Mouse (Mus musculus) heart, embryonic 13.5 days (tissue): Measurements from ENCODE around the gene Arl15. TPM values are rescaled to one million over a fixed set of nuclear protein-coding genes. Genes with fewer than 3 reads are reported as not detected.

Experiments
- ATAC-seq: fragments of 200-750 bp; cut with Nextera tagmentation; 2 replicates; pipeline ENCODE4 v1.8.0; 2017; ENCODE audit warnings: moderate TSS enrichment; ENCODE audit not compliant: insufficient number of reproducible peaks, low FRiP score, low TSS enrichment; ENCODE audit errors: extremely low read depth
- H3K27ac ChIP-seq: fragments of 300-500 bp; sonication (generic); replicated peaks from 2 replicates; pipeline ENCODE4 v1.5.1; 2015; ENCODE audit warnings: moderate library complexity, mild to moderate bottlenecking, inconsistent platforms
- H3K27me3 ChIP-seq: fragments of 300-500 bp; sonication (generic); replicated peaks from 2 replicates; pipeline ENCODE4 v1.6.1; 2015; ENCODE audit warnings: mild to moderate bottlenecking, inconsistent platforms
- H3K36me3 ChIP-seq: fragments of 300-500 bp; sonication (generic); 2 replicates; pipeline ENCODE4 v1.6.1; 2015; ENCODE audit warnings: mild to moderate bottlenecking, inconsistent platforms
- H3K4me1 ChIP-seq: fragments of 300-500 bp; sonication (generic); 2 replicates; pipeline ENCODE4 v1.6.1; 2015; ENCODE audit warnings: inconsistent platforms
- H3K4me2 ChIP-seq: fragments of 300-500 bp; sonication (generic); 2 replicates; pipeline ENCODE4 v1.6.1; 2015; ENCODE audit warnings: inconsistent platforms, mild to moderate bottlenecking, moderate library complexity
- H3K4me3 ChIP-seq: fragments of 300-500 bp; sonication (generic); 2 replicates; pipeline ENCODE4 v1.5.1; 2015; ENCODE audit warnings: moderate library complexity, mild to moderate bottlenecking, inconsistent platforms
- H3K9ac ChIP-seq: fragments of 300-500 bp; sonication (generic); 2 replicates; pipeline ENCODE4 v1.6.1; 2015; ENCODE audit warnings: inconsistent platforms, mild to moderate bottlenecking, moderate library complexity
- H3K9me3 ChIP-seq: fragments of 300-500 bp; sonication (generic); 2 replicates; pipeline ENCODE4 v1.6.1; 2016; ENCODE audit warnings: inconsistent platforms
- WGBS: fragments of 180-500 bp; shearing (Covaris S2); methylation state at CpG from one replicate; pipeline ENCODE4 v1.1.7; 2015; ENCODE audit warnings: mixed read lengths; 5-methylcytosine and 5-hydroxymethylcytosine counted together
- polyA plus RNA-seq: library from polyadenylated mRNA; unstranded; fragments of >200 nt; fragmentation: Nextera tagmentation; extraction: Ambion mirVana; gene quantifications from 2 replicates; pipeline ENCODE4 v1.2.1, GENCODE M21; 2015

Arl15 gene
- polyA plus RNA-seq, 1 experiment from 2014 or later, result 6.1 TPM

DNA sequence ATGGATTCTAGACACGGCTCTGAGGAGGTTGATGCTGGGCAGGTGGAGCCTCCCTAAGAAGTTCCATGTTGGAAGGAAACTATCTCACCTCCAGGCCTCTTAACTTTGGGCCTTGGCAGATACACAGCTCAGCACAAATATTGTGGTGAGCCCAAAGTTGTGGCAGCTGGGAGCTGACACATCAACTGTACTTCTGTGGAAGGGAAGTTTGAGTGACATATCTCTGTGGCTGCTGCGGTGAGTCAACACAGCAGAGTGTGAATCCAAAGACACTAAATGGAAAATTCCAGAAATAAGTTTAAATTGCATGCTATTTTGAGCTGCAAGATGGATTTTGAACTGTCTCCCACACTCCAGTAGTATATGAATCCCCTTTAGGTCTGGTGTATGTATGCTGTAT is 34.8 kb downstream of the Arl15 start:
- Histone ChIP-seq H3K9ac (no peak overlapping the region), H3K4me3 (no peak overlapping the region), H3K36me3 (no peaks in the 10 kb centered on the region), H3K4me1 (peaks cover 7% of the 10 kb centered on the region), H3K27me3 (no peaks in the 10 kb centered on the region), H3K4me2 (no peak overlapping the region), H3K27ac (no peak overlapping the region), H3K9me3 (no peaks in the 10 kb centered on the region)
- ATAC-seq, result no peak
- 60% methylated on average over 2 of the region's 2 CpGs for WGBS

DNA sequence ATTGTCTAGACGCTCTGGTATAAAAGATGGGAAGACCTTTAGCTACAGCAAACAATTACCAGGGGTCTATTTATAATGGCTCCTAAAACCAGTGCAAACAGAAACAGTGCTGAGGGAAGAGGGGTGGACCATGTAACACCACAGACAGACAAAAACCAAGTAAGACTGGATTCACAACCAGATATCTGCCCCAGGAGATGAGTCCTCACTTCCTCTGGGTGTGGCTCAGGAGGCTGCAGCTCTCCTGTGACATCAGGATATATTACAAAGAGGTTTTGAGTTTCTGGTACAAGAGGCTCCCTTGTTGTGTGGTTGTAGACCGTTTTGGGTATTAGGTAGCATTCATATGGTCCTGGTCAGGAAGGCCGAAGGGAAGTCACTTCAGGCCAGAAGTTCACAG is 36.5 kb downstream of the Arl15 start:
- ATAC-seq, result no peak
- no peak overlapping the region for H3K4me3 ChIP-seq
- H3K36me3 ChIP-seq, result no peaks in the 10 kb centered on the region
- no peaks in the 10 kb centered on the region for H3K27me3 ChIP-seq
- no peak overlapping the region for H3K27ac ChIP-seq
- H3K9ac ChIP-seq, result no peak overlapping the region
- H3K9me3 ChIP-seq, result no peaks in the 10 kb centered on the region
- WGBS, result 83% methylated on average over 3 of the region's 3 CpGs
- peaks cover 7% of the 10 kb centered on the region for H3K4me1 ChIP-seq
- H3K4me2 ChIP-seq, result no peak overlapping the region

DNA sequence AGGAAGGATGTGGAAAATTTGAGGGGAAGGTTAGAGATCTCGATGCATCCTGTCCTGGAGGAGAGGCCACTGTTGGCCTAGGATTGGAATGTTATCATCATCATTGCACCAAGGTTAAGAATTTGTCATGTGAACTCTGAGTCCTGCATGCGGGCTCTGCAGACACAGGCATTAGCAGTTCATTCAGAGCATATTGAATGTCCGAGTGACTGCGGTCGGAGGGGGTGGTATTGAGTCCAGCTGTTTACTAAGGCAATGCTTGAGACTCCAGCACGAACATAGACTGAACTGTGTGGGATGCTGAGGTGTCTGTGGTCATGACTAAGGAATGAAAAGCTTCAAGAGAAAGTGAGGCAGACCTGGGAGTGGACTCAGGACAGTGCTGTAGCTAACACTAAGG is 38.6 kb downstream of the Arl15 start:
- Histone ChIP-seq H3K4me3 (no peak overlapping the region), H3K9ac (no peak overlapping the region), H3K4me1 (peaks cover 7% of the 10 kb centered on the region), H3K4me2 (no peak overlapping the region), H3K27me3 (no peaks in the 10 kb centered on the region), H3K36me3 (no peaks in the 10 kb centered on the region), H3K9me3 (no peaks in the 10 kb centered on the region), H3K27ac (no peak overlapping the region)
- ATAC-seq, result no peak
- WGBS, result 78% methylated on average over 6 of the region's 6 CpGs

- Histone ChIP-seq H3K27me3 (no peaks in the 10 kb centered on the region), H3K4me3 (no peak overlapping the region), H3K9ac (no peak overlapping the region), H3K4me1 (no peaks in the 10 kb centered on the region), H3K36me3 (no peaks in the 10 kb centered on the region), H3K4me2 (no peak overlapping the region), H3K27ac (no peak overlapping the region), H3K9me3 (no peaks in the 10 kb centered on the region)
- 91% methylated on average over 6 of the region's 6 CpGs for WGBS
- no peak for ATAC-seq
Observed at GRCm38 (mm10) chr13:113835921-113836320, 41.6 kb downstream of the Arl15 start.

DNA sequence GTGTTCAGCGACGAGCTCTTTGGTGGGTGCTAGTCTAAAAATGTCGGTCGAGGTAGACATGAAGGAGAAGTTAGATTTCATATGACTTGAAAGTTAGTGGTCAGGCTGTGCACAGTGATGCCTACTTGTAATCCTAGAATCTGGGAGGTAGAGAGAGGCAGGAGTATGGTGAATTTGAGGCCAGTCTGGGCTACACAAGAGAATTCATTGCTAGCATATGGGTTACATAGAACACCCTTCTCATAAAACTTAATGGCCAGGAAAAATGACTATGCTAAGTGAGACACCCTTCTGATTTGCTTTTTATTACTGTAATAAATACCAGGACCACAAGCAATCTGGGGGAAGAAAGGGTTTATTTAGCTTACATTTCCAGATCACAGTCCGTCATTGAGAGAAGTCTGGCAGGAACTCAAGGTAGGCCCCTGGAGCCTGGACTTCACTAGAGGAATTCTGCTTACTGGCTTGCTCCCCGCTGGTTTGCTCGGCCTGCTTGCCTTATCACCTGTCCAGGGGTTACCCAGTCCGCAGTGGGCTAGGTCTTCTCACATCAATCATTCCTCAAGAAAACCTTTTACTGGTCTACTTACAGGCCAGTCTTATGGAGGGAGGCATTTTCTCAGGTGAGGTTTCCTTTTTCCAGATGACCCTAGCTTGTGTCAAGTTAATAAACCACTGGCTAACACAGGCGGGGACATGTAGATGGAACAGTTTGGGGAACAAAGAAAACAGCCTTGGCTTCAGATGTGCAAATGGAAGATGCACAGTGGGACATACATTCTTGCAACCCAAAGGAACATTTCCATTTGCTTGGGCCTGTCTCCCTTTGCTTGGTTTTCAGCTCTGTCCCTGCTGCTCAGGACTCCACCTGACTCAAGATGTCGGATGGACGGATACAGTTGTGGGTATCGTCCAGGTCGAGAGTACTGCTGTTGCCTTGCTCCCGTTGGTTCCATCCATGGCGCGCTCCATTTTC is 44.6 kb downstream of the Arl15 start:
- peaks cover 6% of the 10 kb centered on the region; the same call in 1 of the 2 replicates for H3K4me1 ChIP-seq
- H3K36me3 ChIP-seq, result no peaks in the 10 kb centered on the region
- H3K9ac ChIP-seq, result no peak overlapping the region
- no peak overlapping the region for H3K4me3 ChIP-seq
- 90% methylated on average over 16 of the region's 16 CpGs for WGBS
- no peaks in the 10 kb centered on the region for H3K9me3 ChIP-seq
- no peaks in the 10 kb centered on the region for H3K27me3 ChIP-seq
- ATAC-seq, result no peak
- no peak overlapping the region for H3K4me2 ChIP-seq
- H3K27ac ChIP-seq, result no peak overlapping the region

DNA sequence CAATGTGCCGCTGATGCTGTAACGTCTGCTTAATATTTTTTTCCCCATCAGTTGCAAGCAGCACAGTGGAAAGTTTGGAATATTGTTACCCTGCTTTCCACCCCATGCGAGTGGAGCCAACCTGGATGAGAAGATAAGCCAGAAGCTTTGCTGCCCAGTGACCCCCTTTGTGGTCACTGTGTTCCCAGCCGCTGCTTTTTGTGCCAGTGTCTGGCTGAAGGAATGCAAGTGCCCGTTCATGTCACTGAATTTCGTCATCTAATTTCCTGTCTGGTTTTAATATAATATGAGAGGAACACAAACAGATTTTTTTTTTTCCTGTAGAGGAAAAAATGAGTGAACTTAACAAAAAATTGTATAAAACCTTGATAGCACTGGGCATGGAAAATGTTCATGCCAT is 46.1 kb downstream of the Arl15 start:
- ATAC-seq, result no peak
- Histone ChIP-seq H3K4me2 (no peak overlapping the region), H3K27me3 (no peaks in the 10 kb centered on the region)

GRCm38 (mm10) chr13:113842411-113843309 is 48.4 kb downstream of the Arl15 start:
- H3K27me3 ChIP-seq, result no peaks in the 10 kb centered on the region
- no peak for ATAC-seq
- H3K9me3 ChIP-seq, result no peaks in the 10 kb centered on the region
- H3K4me2 ChIP-seq, result no peak overlapping the region
- H3K9ac ChIP-seq, result no peak overlapping the region
- H3K36me3 ChIP-seq, result no peaks in the 10 kb centered on the region
- H3K4me1 ChIP-seq, result peaks cover 23% of the 10 kb centered on the region
- 80% methylated on average over 14 of the region's 14 CpGs for WGBS
- no peak overlapping the region for H3K4me3 ChIP-seq
- H3K27ac ChIP-seq, result no peak overlapping the region

More for the DNA sequence above, 46.1 kb downstream of the Arl15 start:
- Histone ChIP-seq H3K9me3 (no peaks in the 10 kb centered on the region), H3K4me1 (peaks cover 20% of the 10 kb centered on the region), H3K36me3 (no peaks in the 10 kb centered on the region), H3K4me3 (no peak overlapping the region), H3K9ac (no peak overlapping the region), H3K27ac (no peak overlapping the region)
- 74% methylated on average over 6 of the region's 6 CpGs for WGBS

DNA sequence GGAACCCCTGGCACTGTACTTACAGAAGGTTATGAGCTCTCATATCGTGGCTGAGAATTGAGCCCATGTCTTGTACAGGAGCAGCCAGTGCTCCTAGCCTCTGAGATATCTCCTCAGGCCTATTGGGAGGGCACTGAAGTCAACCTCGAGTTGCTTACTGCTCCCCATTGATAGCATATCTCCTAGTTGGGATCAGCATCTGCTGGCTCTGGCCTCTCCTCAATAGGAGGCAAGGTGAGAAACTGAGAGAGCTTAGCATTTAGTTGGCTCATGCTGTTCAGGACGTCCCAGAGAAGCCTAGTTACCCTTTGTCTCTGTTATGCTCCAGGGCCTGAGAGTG is 49.0 kb downstream of the Arl15 start:
- no peaks in the 10 kb centered on the region for H3K27me3 ChIP-seq
- H3K4me3 ChIP-seq, result no peak overlapping the region
- H3K27ac ChIP-seq, result no peak overlapping the region
- ATAC-seq, result no peak
- no peak overlapping the region for H3K9ac ChIP-seq
- no peak overlapping the region for H3K4me2 ChIP-seq
- WGBS, result 53% methylated on average over 3 of the region's 3 CpGs
- H3K36me3 ChIP-seq, result no peaks in the 10 kb centered on the region
- no peaks in the 10 kb centered on the region for H3K9me3 ChIP-seq
- peaks cover 23% of the 10 kb centered on the region for H3K4me1 ChIP-seq

- no peak for ATAC-seq
- Histone ChIP-seq H3K4me1 (peaks cover 23% of the 10 kb centered on the region), H3K27me3 (no peaks in the 10 kb centered on the region), H3K36me3 (no peaks in the 10 kb centered on the region), H3K9me3 (no peaks in the 10 kb centered on the region), H3K4me2 (no peak overlapping the region), H3K4me3 (no peak overlapping the region), H3K27ac (no peak overlapping the region), H3K9ac (no peak overlapping the region)
- WGBS, result 92% methylated on average over 8 of the region's 8 CpGs
Observed at GRCm38 (mm10) chr13:113843901-113844300, 49.6 kb downstream of the Arl15 start.

- Histone ChIP-seq H3K27ac (no peak overlapping the region), H3K36me3 (peaks cover 6% of the 10 kb centered on the region; the same call in 1 of the 2 replicates), H3K4me2 (no peak overlapping the region), H3K4me3 (no peak overlapping the region), H3K4me1 (peaks cover 23% of the 10 kb centered on the region), H3K27me3 (no peaks in the 10 kb centered on the region), H3K9me3 (no peaks in the 10 kb centered on the region), H3K9ac (no peak overlapping the region)
- WGBS, result 73% methylated on average over 4 of the region's 4 CpGs
- no peak for ATAC-seq
Observed at GRCm38 (mm10) chr13:113844717-113845116, 50.4 kb downstream of the Arl15 start.

DNA sequence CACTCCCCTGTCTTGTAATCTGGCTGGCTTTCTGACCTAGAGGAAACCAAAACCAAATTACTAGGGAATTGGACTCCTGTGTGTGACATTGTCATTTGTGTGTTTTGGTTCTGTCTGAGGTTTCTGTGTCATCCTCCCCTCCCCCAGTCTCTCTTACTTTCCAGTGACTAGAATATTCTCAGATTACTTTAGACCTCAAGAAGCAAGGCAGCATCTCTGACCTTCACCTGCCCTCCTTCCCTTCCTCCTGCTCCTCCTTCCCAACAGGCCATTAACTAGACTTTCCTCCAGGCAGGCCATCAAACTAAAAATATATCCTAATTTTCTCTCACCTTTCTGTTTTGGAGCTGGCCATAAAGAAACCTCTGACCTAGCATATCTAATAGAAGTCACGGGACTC is 50.9 kb downstream of the Arl15 start:
- H3K4me1 ChIP-seq, result peaks cover 25% of the 10 kb centered on the region
- WGBS, result 57% methylated on average over 1 of the region's 1 CpGs
- no peak overlapping the region for H3K4me3 ChIP-seq
- no peak overlapping the region for H3K27ac ChIP-seq
- peaks cover 7% of the 10 kb centered on the region; the same call in 1 of the 2 replicates for H3K36me3 ChIP-seq
- H3K9ac ChIP-seq, result no peak overlapping the region
- ATAC-seq, result no peak
- H3K4me2 ChIP-seq, result no peak overlapping the region
- H3K9me3 ChIP-seq, result no peaks in the 10 kb centered on the region
- no peaks in the 10 kb centered on the region for H3K27me3 ChIP-seq
